In the genomic region with DNA sequence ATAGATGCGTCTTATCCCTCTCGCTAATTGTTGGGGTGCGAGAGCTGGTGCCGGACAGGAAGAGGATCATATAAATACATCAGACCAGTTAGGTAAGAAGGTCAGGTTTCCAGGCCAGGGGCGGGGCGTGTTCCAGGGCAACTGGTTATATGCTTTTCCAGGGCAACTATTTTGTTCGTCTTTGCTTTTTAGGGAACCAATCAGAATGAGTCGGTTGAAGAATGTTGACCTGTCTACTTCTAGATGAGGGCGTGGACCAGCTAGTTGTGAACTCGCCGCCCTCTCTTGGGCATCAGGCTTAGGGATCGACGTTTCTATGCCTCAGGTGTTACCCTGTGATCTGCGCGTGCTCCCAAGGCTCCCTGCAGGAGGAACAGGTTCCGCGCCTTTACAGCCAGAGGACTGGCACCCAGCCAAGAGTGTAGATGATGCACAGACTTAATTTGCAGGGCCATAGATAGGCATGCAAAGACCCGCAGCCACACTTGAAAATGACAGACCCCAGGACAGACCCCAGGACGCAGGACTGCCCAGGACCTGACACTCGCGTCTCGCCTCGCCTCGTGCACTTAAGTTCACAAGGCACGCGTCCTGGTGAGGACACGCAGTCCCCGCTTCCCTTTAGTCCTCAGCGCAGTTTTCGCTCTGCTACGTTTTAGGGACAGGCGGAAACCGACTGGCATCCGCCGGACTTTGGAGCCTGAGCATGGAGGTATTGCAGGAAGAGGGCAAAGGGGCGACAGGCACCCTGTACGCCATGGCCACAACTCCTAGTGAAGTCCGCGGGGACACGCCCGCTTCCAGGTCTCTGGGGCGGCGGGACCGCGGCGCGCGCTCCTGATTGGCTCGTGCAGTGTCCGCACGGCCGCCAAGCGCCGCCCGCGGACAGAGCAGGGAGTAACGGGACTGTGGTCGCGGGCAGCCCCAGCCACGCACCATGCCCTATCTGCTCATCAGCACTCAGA, we compare ENCODE assay signal across 8 mouse cellular contexts. TPM values are rescaled to one million over a fixed set of nuclear protein-coding genes. Genes with fewer than 3 reads are reported as not detected.
DNase-seq lines count a peak whose midpoint lies in the region; ATAC-seq lines count a peak whose summit lies in the region.

Gene Gchfr, plus strand, starts transcription at position 873 of the 965 bp plus-strand sequence.

- H3K27me3 ChIP-seq in hindbrain, embryonic 12.5 days: peaks cover 53% of the 10 kb centered on the region
- peaks cover 57% of the 10 kb centered on the region for H3K27me3 ChIP-seq in limb, embryonic 12.5 days
- peaks cover 25% of the 10 kb centered on the region for H3K27me3 ChIP-seq in midbrain, embryonic 11.5 days (ENCODE audit: control insufficient read depth, insufficient read depth, low read length)

- H3K9ac ChIP-seq in hindbrain, embryonic 12.5 days: peak within 1 kb of the TSS; percentile 33
- H3K9ac ChIP-seq in limb, embryonic 12.5 days (replicated peaks): peak within 1 kb of the TSS; percentile 51
- peak within 1 kb of the TSS; percentile 54 for H3K9ac ChIP-seq in midbrain, embryonic 11.5 days (ENCODE audit: low read length)

- peak within 1 kb of the TSS; percentile 44 for H3K4me3 ChIP-seq in hindbrain, embryonic 12.5 days
- H3K4me3 ChIP-seq in limb, embryonic 12.5 days (replicated peaks): peak within 1 kb of the TSS; percentile 55
- peak within 1 kb of the TSS; percentile 37 for H3K4me3 ChIP-seq in midbrain, embryonic 11.5 days (ENCODE audit: low read depth, low read length)

- no peaks in the 10 kb centered on the region for H3K36me3 ChIP-seq in hindbrain, embryonic 12.5 days
- no peaks in the 10 kb centered on the region for H3K36me3 ChIP-seq in limb, embryonic 12.5 days
- no peaks in the 10 kb centered on the region for H3K36me3 ChIP-seq in midbrain, embryonic 11.5 days (ENCODE audit: control insufficient read depth, insufficient read depth, low read length)

- no peak within 1 kb of the TSS for H3K27ac ChIP-seq in hindbrain, embryonic 12.5 days
- no peak within 1 kb of the TSS for H3K27ac ChIP-seq in limb, embryonic 12.5 days
- H3K27ac ChIP-seq in midbrain, embryonic 11.5 days (ENCODE audit: low read depth, low read length): no peak within 1 kb of the TSS

- peak; percentile 83 for ATAC-seq in hindbrain, embryonic 12.5 days (ENCODE audit: low FRiP score)
- ATAC-seq in limb, embryonic 12.5 days (ENCODE audit: insufficient number of reproducible peaks, insufficient read depth, low FRiP score, low TSS enrichment, low read depth): peak; percentile 67; the same call in 1 of the 2 replicates
- ATAC-seq in midbrain, embryonic 11.5 days (ENCODE audit: low FRiP score): peak; percentile 89

- peaks cover 22% of the 10 kb centered on the region for H3K4me1 ChIP-seq in hindbrain, embryonic 12.5 days
- H3K4me1 ChIP-seq in limb, embryonic 12.5 days (replicated peaks): peaks cover 21% of the 10 kb centered on the region
- peaks cover 11% of the 10 kb centered on the region for H3K4me1 ChIP-seq in midbrain, embryonic 11.5 days (ENCODE audit: control insufficient read depth, insufficient read depth, low read length)

- H3K4me2 ChIP-seq in hindbrain, embryonic 12.5 days (replicated peaks): peak within 1 kb of the TSS; percentile 96
- peak within 1 kb of the TSS; percentile 98 for H3K4me2 ChIP-seq in limb, embryonic 12.5 days
- peak within 1 kb of the TSS; percentile 98 for H3K4me2 ChIP-seq in midbrain, embryonic 11.5 days

- no peaks in the 10 kb centered on the region for H3K9me3 ChIP-seq in hindbrain, embryonic 12.5 days (replicated peaks)
- no peaks in the 10 kb centered on the region for H3K9me3 ChIP-seq in limb, embryonic 12.5 days
- H3K9me3 ChIP-seq in midbrain, embryonic 11.5 days (ENCODE audit: control insufficient read depth, low read length): no peaks in the 10 kb centered on the region

- under 1% methylated on average over 60 of the region's 60 CpGs for WGBS in hindbrain, embryonic 12.5 days
- under 1% methylated on average over 60 of the region's 60 CpGs for WGBS in limb, embryonic 12.5 days
- WGBS in midbrain, embryonic 11.5 days: 1% methylated on average over 60 of the region's 60 CpGs

- DNase-seq in spleen, adult 12 weeks (ENCODE audit: low spot score): peak; percentile 20
- no peak for DNase-seq in spleen, postnatal 14 days (ENCODE audit: low spot score in 2 of 2)
- DNase-seq in cerebellum, adult 8-10 months: peak; percentile 32
- DNase-seq in forelimb bud, embryonic 11.5 days (ENCODE audit: low read depth, low spot score): peak; percentile 40
- peak; percentile 97 for DNase-seq in midbrain, embryonic 11.5 days (ENCODE audit: low spot score, missing footprints)
- peak; percentile 21 to 35 for DNase-seq in spleen, postnatal 36 days (ENCODE audit: low spot score in 2 of 2)

RNA-seq across cellular contexts. Expression of gene Gchfr, which starts in this region (rescaled TPM):
- 8.3 and 11.7 TPM in 2 replicates for polyA plus RNA-seq in hindbrain, embryonic 12.5 days (2016; fragmentation: Nextera tagmentation; extraction: Ambion mirVana)
- 5.0 and 6.7 TPM in 2 replicates for polyA plus RNA-seq in limb, embryonic 12.5 days (2016; fragmentation: Nextera tagmentation; extraction: Ambion mirVana)
- polyA plus RNA-seq in midbrain, embryonic 11.5 days (2014; fragmentation: Nextera tagmentation; extraction: Ambion mirVana): 1.5 and 2.5 TPM in 2 replicates

Comparison
In these comparisons a context has a peak if more than half of its experiments do, and no peak if none do; other contexts are left out.
1. DNase-seq: peak in spleen, adult 12 weeks (single experiment), cerebellum, adult 8-10 months (single experiment), forelimb bud, embryonic 11.5 days (single experiment), midbrain, embryonic 11.5 days (single experiment) and spleen, postnatal 36 days (2 of 2); none in spleen, postnatal 14 days (0 of 2).
2. Peak in every context shown above with its lines, with median percentiles within 50 percentile points of each other: ATAC-seq, H3K4me2 ChIP-seq, H3K4me3 ChIP-seq and H3K9ac ChIP-seq.